Mouse (Mus musculus) myocyte (in vitro differentiated cells): ENCODE data around the gene Ctf2. TPM values are rescaled to one million over a fixed set of nuclear protein-coding genes. Genes with fewer than 3 reads are reported as not detected.
"Not testable (repeated sequence)": the region's sequence is repeated elsewhere in the genome, so short reads cannot be mapped to it uniquely, and the experiment has no call there.

Experiments used
- H3K27me3 ChIP-seq: one replicate; pipeline ENCODE4 v1.6.1; 2011; ENCODE audit not compliant: control insufficient read depth, insufficient read depth, insufficient read length
- H3K36me3 ChIP-seq: one replicate; pipeline ENCODE4 v1.6.1; 2011; ENCODE audit not compliant: control insufficient read depth, insufficient read depth
- H3K4me2 ChIP-seq: one replicate; pipeline ENCODE4 v1.6.1; 2011; ENCODE audit warnings: low read depth, control low read depth
- H3K4me3 ChIP-seq: one replicate; pipeline ENCODE4 v1.5.1; 2011; ENCODE audit warnings: mild to moderate bottlenecking, control low read depth, moderate library complexity
- H3K79me2 ChIP-seq: one replicate; pipeline ENCODE4 v1.6.1; 2011; ENCODE audit not compliant: control insufficient read depth, insufficient read depth
- H3ac ChIP-seq: one replicate; pipeline ENCODE4 v1.6.1; 2011; ENCODE audit not compliant: control insufficient read depth, insufficient read length
- CEBPB ChIP-seq: IDR thresholded peaks from 2 replicates; pipeline ENCODE4 v1.6.1; 2011; ENCODE audit warnings: mild to moderate bottlenecking, moderate library complexity; ENCODE audit not compliant: poor library complexity, insufficient read depth, severe bottlenecking
- E2F4 ChIP-seq: IDR thresholded peaks from one replicate; pipeline ENCODE4 v1.6.1; 2011; ENCODE audit warnings: mild to moderate bottlenecking, control low read depth, moderate library complexity; ENCODE audit not compliant: insufficient read depth
- MAX ChIP-seq: IDR thresholded peaks from one replicate; pipeline ENCODE4 v1.6.1; 2011; ENCODE audit warnings: low read depth, mild to moderate bottlenecking, control low read depth
- MYOD1 ChIP-seq, 3 experiments: IDR thresholded peaks; one replicate each; pipeline ENCODE4 v1.6.1; 2011; ENCODE audit warnings: control low read depth in 2 of 3, low read depth in 2 of 3, mild to moderate bottlenecking in 2 of 3, moderate library complexity in 1 of 3; ENCODE audit not compliant: insufficient read length in 2 of 3, control insufficient read depth in 1 of 3
- MYOG ChIP-seq, 3 experiments: IDR thresholded peaks; one replicate each; pipeline ENCODE4 v1.6.1; 2011; ENCODE audit warnings: control low read depth in 2 of 3, low read depth in 2 of 3, mild to moderate bottlenecking in 2 of 3; ENCODE audit not compliant: insufficient read length in 2 of 3, control insufficient read depth in 1 of 3, insufficient read depth in 1 of 3
- POLR2A ChIP-seq: IDR thresholded peaks from one replicate; pipeline ENCODE4 v1.6.1; 2011; ENCODE audit warnings: low read depth, mild to moderate bottlenecking, control low read depth, moderate library complexity; ENCODE audit not compliant: insufficient read length
- POLR2AphosphoS2 ChIP-seq: IDR thresholded peaks from one replicate; pipeline ENCODE4 v1.6.1; 2011; ENCODE audit warnings: low read depth, control low read depth; ENCODE audit not compliant: insufficient read length
- REST ChIP-seq: IDR thresholded peaks from one replicate; pipeline ENCODE4 v1.6.1; 2011; ENCODE audit warnings: mild to moderate bottlenecking, control low read depth, moderate library complexity; ENCODE audit not compliant: insufficient read depth, insufficient read length
- SRF ChIP-seq: IDR thresholded peaks from one replicate; pipeline ENCODE4 v1.6.1; 2011; ENCODE audit warnings: low read depth; ENCODE audit not compliant: control insufficient read depth, insufficient read length
- TCF12 ChIP-seq: IDR thresholded peaks from one replicate; pipeline ENCODE4 v1.6.1; 2011; ENCODE audit warnings: mild to moderate bottlenecking, control low read depth; ENCODE audit not compliant: poor library complexity, insufficient read depth, severe bottlenecking
- TCF3 ChIP-seq: IDR thresholded peaks from one replicate; pipeline ENCODE4 v1.6.1; 2011; ENCODE audit warnings: low read depth, control low read depth; ENCODE audit not compliant: insufficient read length
- USF1 ChIP-seq: IDR thresholded peaks from one replicate; pipeline ENCODE4 v1.6.1; 2011; ENCODE audit warnings: low read depth, mild to moderate bottlenecking, control low read depth, moderate library complexity
- polyA plus RNA-seq: library from polyadenylated mRNA; unstranded; fragments of >200 nt; fragmentation: generic; extraction: Trizol; gene quantifications from one replicate; pipeline ENCODE4 v1.2.1, GENCODE M21; 2012; ENCODE audit warnings: missing spikeins

Gene Ctf2
- polyA plus RNA-seq, 1 experiment = 0.14 TPM

GRCm38 (mm10) chr7:127698986-127699385 is 33.0 kb downstream of the Ctf2 start:
- H3ac ChIP-seq = no peak overlapping the region
- H3K4me2 ChIP-seq = no peak overlapping the region
- H3K4me3 ChIP-seq = no peak overlapping the region
- no peaks in the 10 kb centered on the region for H3K79me2 ChIP-seq
- H3K36me3 ChIP-seq = peaks cover 6% of the 10 kb centered on the region
- no peak for TF ChIP-seq MAX
- no peak for TF ChIP-seq POLR2A
- TF ChIP-seq E2F4 = no peak
- TF ChIP-seq CEBPB = no peak
- TF ChIP-seq MYOD1 (IDR thresholded peaks at IDR 0.05; ENCODE audit: control insufficient read depth in 1 of 3, insufficient read length in 2 of 3, low read depth in 2 of 3) = no peak
- TF ChIP-seq USF1 = peak; percentile 18
- H3K27me3 ChIP-seq = no peaks in the 10 kb centered on the region

- H3K4me2 ChIP-seq, H3ac ChIP-seq, H3K36me3 ChIP-seq, H3K27me3 ChIP-seq, H3K4me3 ChIP-seq, H3K79me2 ChIP-seq: not testable (repeated sequence)
Observed at GRCm38 (mm10) chr7:127693730-127694129, 38.2 kb downstream of the Ctf2 start.

GRCm38 (mm10) chr7:127693290-127693689 is 38.7 kb downstream of the Ctf2 start:
- TF ChIP-seq TCF12 (no peak), REST (no peak), POLR2A (no peak), SRF (no peak), TCF3 (no peak), POLR2AphosphoS2 (no peak), E2F4 (no peak), MYOG (IDR thresholded peaks at IDR 0.05; ENCODE audit: control insufficient read depth in 1 of 3, insufficient read depth in 1 of 3, insufficient read length in 2 of 3, low read depth in 2 of 3) (no peak)
- no peak overlapping the region for H3K4me2 ChIP-seq
- H3K4me3 ChIP-seq = no peak overlapping the region
- no peaks in the 10 kb centered on the region for H3K27me3 ChIP-seq
- H3ac ChIP-seq = no peak overlapping the region
- H3K36me3 ChIP-seq = no peaks in the 10 kb centered on the region
- H3K79me2 ChIP-seq = no peaks in the 10 kb centered on the region

GRCm38 (mm10) chr7:127691221-127691989 is 40.6 kb downstream of the Ctf2 start:
- peak overlapping the region; percentile 89 for H3K4me2 ChIP-seq
- H3K79me2 ChIP-seq = no peaks in the 10 kb centered on the region
- no peak overlapping the region for H3ac ChIP-seq
- H3K4me3 ChIP-seq = no peak overlapping the region
- TF ChIP-seq TCF12 (no peak), POLR2A (peak; percentile 60), MYOD1 (IDR thresholded peaks at IDR 0.05; ENCODE audit: control insufficient read depth in 1 of 3, insufficient read length in 2 of 3, low read depth in 2 of 3) (peak in 2 of 3 experiments; percentile 7 to 45), MYOG (IDR thresholded peaks at IDR 0.05; ENCODE audit: control insufficient read depth in 1 of 3, insufficient read depth in 1 of 3, insufficient read length in 2 of 3, low read depth in 2 of 3) (peak in 1 of 3 experiments; percentile 59), SRF (peak; percentile 38)
- no peaks in the 10 kb centered on the region for H3K27me3 ChIP-seq
- H3K36me3 ChIP-seq = no peaks in the 10 kb centered on the region

GRCm38 (mm10) chr7:127689626-127690280 is 42.2 kb downstream of the Ctf2 start:
- H3K27me3 ChIP-seq = no peaks in the 10 kb centered on the region
- H3K4me2 ChIP-seq = no peak overlapping the region
- H3K36me3 ChIP-seq = no peaks in the 10 kb centered on the region
- no peak overlapping the region for H3K4me3 ChIP-seq
- no peaks in the 10 kb centered on the region for H3K79me2 ChIP-seq
- TF ChIP-seq MYOD1 (IDR thresholded peaks at IDR 0.05; ENCODE audit: control insufficient read depth in 1 of 3, insufficient read length in 2 of 3, low read depth in 2 of 3) (no peak), TCF12 (no peak), MAX (no peak), TCF3 (no peak), CEBPB (no peak), POLR2A (no peak), REST (no peak), POLR2AphosphoS2 (no peak), SRF (no peak), E2F4 (no peak), MYOG (IDR thresholded peaks at IDR 0.05; ENCODE audit: control insufficient read depth in 1 of 3, insufficient read depth in 1 of 3, insufficient read length in 2 of 3, low read depth in 2 of 3) (no peak), USF1 (no peak)
- no peak overlapping the region for H3ac ChIP-seq
